Mouse (Mus musculus) forebrain, embryonic 14.5 days (tissue): Measurements from ENCODE around the gene Stx6. TPM values are rescaled to one million over a fixed set of nuclear protein-coding genes. Genes with fewer than 3 reads are reported as not detected.

ENCODE experiments used
- ATAC-seq: fragments of 200-750 bp; cut with Nextera tagmentation; 2 replicates; pipeline ENCODE4 v1.8.0; 2017; ENCODE audit warnings: mild to moderate bottlenecking, moderate library complexity
- DNase-seq: peaks from one replicate; pipeline ENCODE4 v3.0.0-alpha.2; 2015; ENCODE audit warnings: low spot score
- H3K27ac ChIP-seq: fragments of 300-500 bp; sonication (generic); 2 replicates; pipeline ENCODE4 v1.5.1; 2014; ENCODE audit warnings: low read depth, mild to moderate bottlenecking, control low read depth, low read length, moderate library complexity
- H3K27me3 ChIP-seq: fragments of 300-500 bp; sonication (generic); replicated peaks from 2 replicates; pipeline ENCODE4 v1.6.1; 2014; ENCODE audit warnings: low read length, control low read depth, mixed read lengths; ENCODE audit not compliant: control insufficient read depth, insufficient read depth
- H3K36me3 ChIP-seq: fragments of 300-500 bp; sonication (generic); 2 replicates; pipeline ENCODE4 v1.6.1; 2014; ENCODE audit warnings: low read length, control low read depth; ENCODE audit not compliant: control insufficient read depth, insufficient read depth
- H3K4me1 ChIP-seq: fragments of 300-500 bp; sonication (generic); 2 replicates; pipeline ENCODE4 v1.6.1; 2014; ENCODE audit warnings: antibody characterized with exemption, low read length, control low read depth; ENCODE audit not compliant: control insufficient read depth, insufficient read depth
- H3K4me2 ChIP-seq: fragments of 300-500 bp; sonication (generic); 2 replicates; pipeline ENCODE4 v1.6.1; 2014; ENCODE audit warnings: mild to moderate bottlenecking, control low read depth, low read length
- H3K4me3 ChIP-seq: fragments of 300-500 bp; sonication (generic); 2 replicates; pipeline ENCODE4 v1.5.1; 2014; ENCODE audit warnings: low read depth, low read length, control low read depth
- H3K9ac ChIP-seq: fragments of 300-500 bp; sonication (generic); 2 replicates; pipeline ENCODE4 v1.6.1; 2014; ENCODE audit warnings: mild to moderate bottlenecking, low read length, control low read depth, moderate library complexity
- H3K9me3 ChIP-seq: fragments of 300-500 bp; sonication (generic); replicated peaks from 2 replicates; pipeline ENCODE4 v1.6.1; 2016; ENCODE audit warnings: low read length, control low read depth, mixed read lengths; ENCODE audit not compliant: control insufficient read depth
- WGBS: fragments of 180-500 bp; shearing (Covaris S2); extraction: QIAGEN DNeasy Blood & Tissue Kit; methylation state at CpG from one replicate; pipeline ENCODE4 v1.1.7; 2014; 5-methylcytosine and 5-hydroxymethylcytosine counted together
- polyA plus RNA-seq: library from polyadenylated mRNA; unstranded; fragments of >200 nt; fragmentation: Nextera tagmentation; extraction: Ambion mirVana; gene quantifications from 2 replicates; pipeline ENCODE4 v1.2.1, GENCODE M21; 2014

Gene Stx6
- polyA plus RNA-seq, 1 experiment from 2014 or later = 97.7 TPM

GRCm38 (mm10) chr1:155249896-155250295, 91.4 kb downstream of the Stx6 start:
- DNase-seq (no peak), ATAC-seq (no peak)
- Histone ChIP-seq H3K9ac (no peak overlapping the region), H3K36me3 (no peaks in the 10 kb centered on the region), H3K4me1 (no peaks in the 10 kb centered on the region), H3K4me2 (no peak overlapping the region), H3K27me3 (no peaks in the 10 kb centered on the region), H3K4me3 (no peak overlapping the region), H3K27ac (no peak overlapping the region), H3K9me3 (no peaks in the 10 kb centered on the region)
- 41% methylated on average over 5 of the region's 5 CpGs for WGBS

- H3K9ac ChIP-seq = no peak overlapping the region
- H3K9me3 ChIP-seq = no peaks in the 10 kb centered on the region
- WGBS = 37% methylated on average over 4 of the region's 4 CpGs
- H3K4me1 ChIP-seq = no peaks in the 10 kb centered on the region
- ATAC-seq = no peak
- no peaks in the 10 kb centered on the region for H3K27me3 ChIP-seq
- no peak overlapping the region for H3K4me3 ChIP-seq
- H3K36me3 ChIP-seq = no peaks in the 10 kb centered on the region
- DNase-seq = no peak
- H3K4me2 ChIP-seq = no peak overlapping the region
- no peak overlapping the region for H3K27ac ChIP-seq
Observed at GRCm38 (mm10) chr1:155250531-155251135, 92.1 kb downstream of the Stx6 start.

GRCm38 (mm10) chr1:155251596-155251995, 93.1 kb downstream of the Stx6 start:
- 78% methylated on average over 5 of the region's 5 CpGs for WGBS

GRCm38 (mm10) chr1:155252631-155253121, 94.2 kb downstream of the Stx6 start:
- H3K4me3 ChIP-seq = no peak overlapping the region
- no peaks in the 10 kb centered on the region for H3K4me1 ChIP-seq
- ATAC-seq (no peak), DNase-seq (no peak)
- H3K9ac ChIP-seq = no peak overlapping the region
- no peak overlapping the region for H3K4me2 ChIP-seq
- no peaks in the 10 kb centered on the region for H3K27me3 ChIP-seq
- H3K36me3 ChIP-seq = no peaks in the 10 kb centered on the region
- WGBS = 55% methylated on average over 6 of the region's 6 CpGs
- no peaks in the 10 kb centered on the region for H3K9me3 ChIP-seq
- no peak overlapping the region for H3K27ac ChIP-seq

More at GRCm38 (mm10) chr1:155251596-155251995, 93.1 kb downstream of the Stx6 start:
- Histone ChIP-seq H3K27ac (no peak overlapping the region), H3K4me3 (no peak overlapping the region), H3K9ac (no peak overlapping the region), H3K36me3 (no peaks in the 10 kb centered on the region), H3K9me3 (no peaks in the 10 kb centered on the region), H3K27me3 (no peaks in the 10 kb centered on the region), H3K4me1 (no peaks in the 10 kb centered on the region), H3K4me2 (no peak overlapping the region)
- no peak for DNase-seq
- ATAC-seq = no peak

DNA sequence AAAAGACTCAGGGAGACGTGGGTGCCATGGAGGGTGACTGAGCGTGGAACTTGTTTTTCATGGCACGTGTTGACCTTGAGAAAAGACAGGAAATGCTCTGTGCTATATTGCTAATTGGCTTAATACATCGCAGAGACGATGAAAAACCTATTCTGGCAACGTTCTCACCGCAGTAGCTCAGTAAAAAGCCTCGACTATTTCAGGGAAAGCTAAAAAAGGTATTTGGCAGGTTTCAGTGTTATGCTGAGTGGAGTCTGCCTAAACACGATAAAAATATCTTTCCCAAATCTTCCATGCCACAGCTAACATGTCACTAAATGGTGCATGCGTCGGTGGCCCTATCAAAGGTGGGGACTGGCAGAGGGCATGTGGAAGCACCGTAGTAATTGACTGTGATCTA, 94.6 kb downstream of the Stx6 start:
- Histone ChIP-seq H3K27me3 (no peaks in the 10 kb centered on the region), H3K9ac (no peak overlapping the region), H3K4me3 (no peak overlapping the region), H3K27ac (no peak overlapping the region), H3K9me3 (no peaks in the 10 kb centered on the region), H3K4me1 (no peaks in the 10 kb centered on the region), H3K4me2 (no peak overlapping the region), H3K36me3 (no peaks in the 10 kb centered on the region)
- ATAC-seq (no peak), DNase-seq (no peak)
- WGBS = 78% methylated on average over 12 of the region's 12 CpGs

DNA sequence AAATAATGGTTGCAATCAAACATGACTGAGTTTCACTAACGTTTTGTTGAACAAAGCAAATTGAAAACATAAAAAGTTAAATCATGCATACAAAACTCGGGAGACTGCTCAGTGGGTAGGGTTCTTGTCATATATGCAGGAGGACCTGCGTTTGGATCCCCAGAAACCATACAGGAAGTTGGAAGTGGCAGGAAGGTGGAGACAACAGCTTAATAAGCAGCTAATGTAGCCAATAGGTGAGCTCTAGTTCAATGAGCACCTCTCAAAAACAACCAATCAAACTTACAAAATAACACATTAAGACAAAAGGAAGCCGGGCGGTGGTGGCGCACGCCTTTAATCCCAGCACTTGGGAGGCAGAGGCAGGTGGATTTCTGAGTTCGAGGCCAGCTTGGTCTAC, 95.8 kb downstream of the Stx6 start:
- Histone ChIP-seq H3K36me3 (no peaks in the 10 kb centered on the region), H3K4me2 (no peak overlapping the region), H3K4me3 (no peak overlapping the region), H3K4me1 (no peaks in the 10 kb centered on the region), H3K9ac (no peak overlapping the region), H3K9me3 (no peaks in the 10 kb centered on the region), H3K27ac (no peak overlapping the region), H3K27me3 (no peaks in the 10 kb centered on the region)
- 82% methylated on average over 8 of the region's 8 CpGs for WGBS
- DNase-seq (no peak), ATAC-seq (no peak)

Other genes starting within 250 kb of the Stx6 start
- gene Ier5, start 59.1 kb upstream of the Stx6 start, polyA plus RNA-seq = 19.5 and 24.6 TPM in 2 replicates
- 0.80 and 1.2 TPM in 2 replicates for gene Mr1, start 11.9 kb upstream of the Stx6 start, polyA plus RNA-seq
- gene BC034090, start 85.7 kb downstream of the Stx6 start, polyA plus RNA-seq = 2.4 TPM in 2 replicates